Mouse (Mus musculus): ENCODE data around the gene Tsen54.

The Tsen54 gene

DNA sequence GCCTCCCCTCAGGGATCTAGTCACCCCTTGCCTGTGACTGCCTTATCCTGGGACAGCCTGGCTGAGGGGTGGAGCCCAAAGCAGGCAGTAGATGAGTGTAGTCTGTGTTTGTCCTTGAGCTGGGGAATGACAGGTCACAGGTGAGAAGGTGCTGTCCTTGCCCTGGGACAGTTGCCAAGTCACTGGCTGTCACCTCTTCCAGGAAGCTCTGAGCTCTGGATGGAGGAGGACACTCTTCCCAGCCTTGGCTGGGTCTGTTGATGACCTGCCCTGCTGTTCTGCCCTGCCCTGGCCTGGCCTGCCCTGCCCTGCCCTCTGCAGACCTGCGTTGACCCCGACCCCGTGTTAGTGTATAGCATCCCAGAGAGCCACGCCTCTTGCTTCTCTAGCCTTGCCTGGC, 57.9 kb downstream of the Tsen54 start:
- no peak for DNase-seq
